ENCODE assay signal across 8 mouse cellular contexts in the genomic region with DNA sequence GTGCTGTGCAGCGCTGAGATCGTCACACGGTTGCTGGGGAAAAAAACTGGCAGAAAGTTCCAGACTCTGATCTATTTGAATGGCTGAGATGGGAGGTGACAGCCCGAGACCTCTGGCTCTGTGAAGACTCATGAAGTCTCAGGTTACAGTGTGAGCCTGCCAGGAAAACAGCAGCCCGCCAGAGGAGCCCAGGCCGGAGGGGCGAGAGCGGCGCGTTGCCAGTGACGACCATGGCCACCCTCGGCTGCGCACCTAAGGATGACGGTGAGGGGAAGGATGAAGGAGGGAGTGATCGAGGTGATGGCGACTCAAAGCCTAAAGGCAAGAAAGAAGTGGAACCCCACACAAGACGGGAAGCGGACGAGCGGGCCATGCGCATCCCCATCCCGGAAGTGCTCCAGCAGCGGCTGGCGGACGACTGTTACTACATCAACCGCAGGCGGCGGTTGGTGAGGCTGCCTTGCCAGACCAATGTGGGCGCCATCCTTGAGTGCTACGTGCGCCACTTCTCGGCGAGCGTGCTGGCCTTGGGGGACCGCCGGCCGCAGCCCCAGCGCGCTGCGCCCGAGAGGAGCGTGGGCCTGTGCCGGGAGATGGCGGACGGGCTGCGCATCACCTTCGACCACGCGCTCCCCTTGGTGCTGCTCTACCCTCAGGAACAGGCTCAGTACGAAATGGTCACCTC. TPM values are rescaled to one million over a fixed set of nuclear protein-coding genes. Genes with fewer than 3 reads are reported as not detected.
A peak's percentile ranks its signal among the peaks of the same experiment; 100 is the strongest.
DNase-seq lines count a peak whose midpoint lies in the region; ATAC-seq and TF ChIP-seq lines count a peak whose summit lies in the region.

No protein-coding gene starts in this region.

- H3K9me3 ChIP-seq in neural tube, embryonic 13.5 days = no peaks in the 10 kb centered on the region

- WGBS in cerebellum, adult 2 months = 1% methylated on average over 50 of the region's 50 CpGs
- whole genome bisulfite sequencing in neural tube, embryonic 13.5 days = under 1% methylated on average over 43 of the region's 50 CpGs

- peak; percentile 81 to 87 for DNase-seq in cerebellum, adult 2 months
- peak; percentile 74 for DNase-seq in forelimb bud, embryonic 11.5 days (ENCODE audit: low read depth, low spot score)
- DNase-seq in heart, postnatal 4 days = peak; percentile 61
- peak; percentile 61 to 73 for DNase-seq in layer of hippocampus, adult 2 months (ENCODE audit: low spot score in 2 of 2)
- peak; percentile 57 for DNase-seq in lung, adult 18-20 months
- DNase-seq in telencephalon, adult 2 months (ENCODE audit: low read depth, low spot score) = peak; percentile 54

- no peak for TF ChIP-seq POLR2A in cerebellum, adult 2 months (IDR thresholded peaks at IDR 0.05; ENCODE audit: borderline replicate concordance, insufficient read depth, low read length)

- H3K4me2 ChIP-seq in neural tube, embryonic 13.5 days = peak overlapping the region; percentile 90

- H3K4me1 ChIP-seq in cerebellum, adult 2 months (ENCODE audit: control insufficient read depth, insufficient read depth, low read length) = peaks cover 4% of the 10 kb centered on the region; the same call in 1 of the 2 replicates
- H3K4me1 ChIP-seq in neural tube, embryonic 13.5 days (replicated peaks) = peaks cover 10% of the 10 kb centered on the region

- no peaks in the 10 kb centered on the region for H3K36me3 ChIP-seq in neural tube, embryonic 13.5 days

- H3K27ac ChIP-seq in cerebellum, adult 2 months (ENCODE audit: insufficient read depth, low read length) = peak overlapping the region; percentile 95
- H3K27ac ChIP-seq in layer of hippocampus, adult 2 months = peak overlapping the region; percentile 96
- peak overlapping the region; percentile 92 for H3K27ac ChIP-seq in neural tube, embryonic 13.5 days (replicated peaks)

- peak; percentile 90 for ATAC-seq in CD4-positive, CD25-positive, alpha-beta regulatory T cell, adult 4 months
- peak; percentile 96 for ATAC-seq in neural tube, embryonic 13.5 days (ENCODE audit: low read depth)

- H3K27me3 ChIP-seq in cerebellum, adult 2 months (ENCODE audit: control insufficient read depth, insufficient read depth, low read length) = no peaks in the 10 kb centered on the region
- no peaks in the 10 kb centered on the region for H3K27me3 ChIP-seq in neural tube, embryonic 13.5 days

- H3K9ac ChIP-seq in neural tube, embryonic 13.5 days = peak overlapping the region; percentile 87

- peak overlapping the region; percentile 84 for H3K4me3 ChIP-seq in cerebellum, adult 2 months (replicated peaks; ENCODE audit: insufficient read depth, low read depth, low read length)
- peak overlapping the region; percentile 68 for H3K4me3 ChIP-seq in layer of hippocampus, adult 2 months
- peak overlapping the region; percentile 57 for H3K4me3 ChIP-seq in neural tube, embryonic 13.5 days

- no peak for TF ChIP-seq CTCF in cerebellum, adult 2 months (IDR thresholded peaks at IDR 0.05; ENCODE audit: borderline replicate concordance, insufficient read depth, low read depth, low read length)
- TF ChIP-seq CTCF in layer of hippocampus, adult 2 months (conservative IDR thresholded peaks at IDR 0.05) = peak; percentile 43

RNA-seq across cellular contexts. Expression of gene Msl3l2, which starts 8.4 kb away (rescaled TPM):
- 1 to 10 TPM; 1.0 to 2.5 TPM for polyA plus RNA-seq in CD4-positive, CD25-positive, alpha-beta regulatory T cell, adult 4 months (2017; shearing (Covaris generic))
- 16.7 and 17.2 TPM in 2 replicates for polyA plus RNA-seq in cerebellum, adult 2 months (2012; rRNA removed)
- 1 to 10 TPM; 7.1 to 9.3 TPM for total RNA-seq in heart, postnatal 4 days (2021)
- 10 to 100 TPM; 17.6 to 18.4 TPM for total RNA-seq in layer of hippocampus, adult 2 months (2021)
- 11.3 and 11.6 TPM in 2 replicates for polyA plus RNA-seq in neural tube, embryonic 13.5 days (2015; fragmentation: Nextera tagmentation; extraction: Ambion mirVana)

Comparison
In these comparisons a context has a peak if more than half of its experiments do, and no peak if none do; other contexts are left out.
1. Peak in every context shown above with its lines: DNase-seq, ATAC-seq, H3K4me3 ChIP-seq and H3K27ac ChIP-seq.